Mouse (Mus musculus) embryonic facial prominence, embryonic 11.5 days (tissue): Measurements from ENCODE around the gene Foxj1. TPM values are rescaled to one million over a fixed set of nuclear protein-coding genes. Genes with fewer than 3 reads are reported as not detected.

ENCODE experiments used
- ATAC-seq: fragments of 200-750 bp; cut with Nextera tagmentation; replicated peaks from 2 replicates; pipeline ENCODE4 v1.8.0; 2017; ENCODE audit warnings: low read depth; ENCODE audit not compliant: insufficient number of reproducible peaks, low FRiP score, low TSS enrichment
- DNase-seq: peaks from one replicate; pipeline ENCODE4 v3.0.0-alpha.2; 2015; ENCODE audit warnings: low spot score
- H3K27ac ChIP-seq: fragments of 300-500 bp; sonication (generic); replicated peaks from 2 replicates; pipeline ENCODE4 v1.5.1; 2014; ENCODE audit warnings: mild to moderate bottlenecking, low read depth, low read length, control low read depth
- H3K27me3 ChIP-seq: fragments of 300-500 bp; sonication (generic); 2 replicates; pipeline ENCODE4 v1.6.1; 2014; ENCODE audit warnings: mild to moderate bottlenecking, low read length, moderate library complexity, mixed read lengths; ENCODE audit not compliant: control insufficient read depth, insufficient read depth
- H3K36me3 ChIP-seq: fragments of 300-500 bp; sonication (generic); replicated peaks from 2 replicates; pipeline ENCODE4 v1.6.1; 2014; ENCODE audit warnings: low read depth, mild to moderate bottlenecking, low read length, moderate library complexity, mixed read lengths; ENCODE audit not compliant: control insufficient read depth, insufficient read depth
- H3K4me1 ChIP-seq: fragments of 300-500 bp; sonication (generic); 2 replicates; pipeline ENCODE4 v1.6.1; 2014; ENCODE audit warnings: low read length, mixed read lengths; ENCODE audit not compliant: control insufficient read depth, insufficient read depth
- H3K4me2 ChIP-seq: fragments of 300-500 bp; sonication (generic); 2 replicates; pipeline ENCODE4 v1.6.1; 2014; ENCODE audit warnings: low read depth, mild to moderate bottlenecking, control low read depth, low read length, moderate library complexity
- H3K4me3 ChIP-seq: fragments of 300-500 bp; sonication (generic); 2 replicates; pipeline ENCODE4 v1.5.1; 2014; ENCODE audit warnings: low read depth, low read length, control low read depth
- H3K9ac ChIP-seq: fragments of 300-500 bp; sonication (generic); replicated peaks from 2 replicates; pipeline ENCODE4 v1.6.1; 2014; ENCODE audit warnings: mild to moderate bottlenecking, control low read depth, low read length
- H3K9me3 ChIP-seq: fragments of 300-500 bp; sonication (generic); replicated peaks from 2 replicates; pipeline ENCODE4 v1.6.1; 2016; ENCODE audit warnings: mild to moderate bottlenecking, low read length, inconsistent platforms, mixed read lengths; ENCODE audit not compliant: control insufficient read depth
- WGBS: fragments of 180-500 bp; shearing (Covaris S2); extraction: QIAGEN DNeasy Blood & Tissue Kit; methylation state at CpG from one replicate; pipeline ENCODE4 v1.1.7; 2014; 5-methylcytosine and 5-hydroxymethylcytosine counted together
- polyA plus RNA-seq: library from polyadenylated mRNA; unstranded; fragments of >200 nt; fragmentation: Nextera tagmentation; extraction: Ambion mirVana; gene quantifications from 2 replicates; pipeline ENCODE4 v1.2.1, GENCODE M21; 2014

Gene Foxj1
- polyA plus RNA-seq, 1 experiment from 2014 or later: 0.79 TPM

GRCm38 (mm10) chr11:116294319-116294718 is 40.9 kb downstream of the Foxj1 start:
- DNase-seq (peak; percentile 82), ATAC-seq (no peak)
- Histone ChIP-seq H3K4me3 (no peak overlapping the region), H3K27me3 (no peaks in the 10 kb centered on the region), H3K9ac (no peak overlapping the region), H3K36me3 (no peaks in the 10 kb centered on the region; the same call in none of the 2 replicates), H3K4me1 (no peaks in the 10 kb centered on the region), H3K4me2 (no peak overlapping the region), H3K27ac (no peak overlapping the region), H3K9me3 (no peaks in the 10 kb centered on the region)
- WGBS: 35% methylated on average over 5 of the region's 5 CpGs

- Histone ChIP-seq H3K9me3 (no peaks in the 10 kb centered on the region), H3K4me1 (no peaks in the 10 kb centered on the region), H3K4me2 (no peak overlapping the region), H3K27ac (no peak overlapping the region), H3K27me3 (no peaks in the 10 kb centered on the region), H3K4me3 (no peak overlapping the region), H3K9ac (no peak overlapping the region), H3K36me3 (no peaks in the 10 kb centered on the region; the same call in none of the 2 replicates)
- DNase-seq (no peak), ATAC-seq (no peak)
- 89% methylated on average over 12 of the region's 12 CpGs for WGBS
Measured at GRCm38 (mm10) chr11:116293538-116294137, 41.6 kb downstream of the Foxj1 start.

- WGBS: 91% methylated on average over 13 of the region's 13 CpGs
Measured at GRCm38 (mm10) chr11:116292401-116292800, 42.8 kb downstream of the Foxj1 start.

DNA sequence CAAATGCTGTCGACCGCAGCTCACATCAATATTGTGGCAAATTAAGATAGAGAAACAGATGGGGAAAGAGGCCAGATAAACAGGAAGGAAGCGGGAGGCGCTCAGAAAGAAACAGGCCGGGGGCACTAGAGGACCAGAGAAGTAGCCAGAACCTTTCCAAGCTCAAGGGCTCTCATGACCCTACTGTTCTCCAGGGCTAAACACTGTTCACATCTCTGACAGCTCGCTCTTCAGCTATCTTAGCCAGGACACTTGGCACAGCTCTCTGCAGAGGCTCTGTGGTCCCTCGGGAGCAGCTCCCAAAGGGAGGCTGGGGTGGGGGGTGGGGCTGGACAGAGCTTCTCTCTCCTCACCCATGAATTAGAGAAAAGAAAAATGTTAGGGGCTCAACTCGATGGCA is 44.6 kb downstream of the Foxj1 start:
- no peaks in the 10 kb centered on the region for H3K9me3 ChIP-seq

More at GRCm38 (mm10) chr11:116292401-116292800, 42.8 kb downstream of the Foxj1 start:
- H3K4me1 ChIP-seq: no peaks in the 10 kb centered on the region
- DNase-seq (no peak), ATAC-seq (no peak)
- no peak overlapping the region for H3K4me3 ChIP-seq
- H3K27ac ChIP-seq: no peak overlapping the region
- H3K36me3 ChIP-seq: peaks cover 3% of the 10 kb centered on the region
- H3K4me2 ChIP-seq: no peak overlapping the region
- no peaks in the 10 kb centered on the region for H3K27me3 ChIP-seq
- H3K9ac ChIP-seq: no peak overlapping the region
- no peaks in the 10 kb centered on the region for H3K9me3 ChIP-seq

GRCm38 (mm10) chr11:116287351-116287750 is 47.8 kb downstream of the Foxj1 start:
- no peak overlapping the region for H3K4me3 ChIP-seq
- no peaks in the 10 kb centered on the region for H3K9me3 ChIP-seq
- ATAC-seq (no peak), DNase-seq (no peak)
- no peak overlapping the region for H3K9ac ChIP-seq
- H3K27ac ChIP-seq: no peak overlapping the region
- peaks cover 18% of the 10 kb centered on the region for H3K27me3 ChIP-seq
- H3K36me3 ChIP-seq: peaks cover 3% of the 10 kb centered on the region
- no peak overlapping the region for H3K4me2 ChIP-seq
- no peaks in the 10 kb centered on the region; the same call in 1 of the 2 replicates for H3K4me1 ChIP-seq
- 72% methylated on average over 5 of the region's 5 CpGs for whole genome bisulfite sequencing

More for the DNA sequence above, 44.6 kb downstream of the Foxj1 start:
- no peak for DNase-seq
- 83% methylated on average over 8 of the region's 8 CpGs for WGBS
- H3K4me2 ChIP-seq: no peak overlapping the region
- no peak overlapping the region for H3K4me3 ChIP-seq
- H3K9ac ChIP-seq: no peak overlapping the region
- no peak for ATAC-seq
- no peak overlapping the region for H3K27ac ChIP-seq
- no peaks in the 10 kb centered on the region for H3K4me1 ChIP-seq
- H3K36me3 ChIP-seq: peaks cover 3% of the 10 kb centered on the region
- H3K27me3 ChIP-seq: no peaks in the 10 kb centered on the region

GRCm38 (mm10) chr11:116285770-116286191 is 49.4 kb downstream of the Foxj1 start:
- no peak overlapping the region for H3K4me2 ChIP-seq
- peaks cover 33% of the 10 kb centered on the region for H3K27me3 ChIP-seq
- no peak overlapping the region for H3K9ac ChIP-seq
- 72% methylated on average over 7 of the region's 7 CpGs for WGBS
- no peaks in the 10 kb centered on the region for H3K9me3 ChIP-seq
- no peak overlapping the region for H3K27ac ChIP-seq
- H3K36me3 ChIP-seq: peaks cover 3% of the 10 kb centered on the region; the same call in 1 of the 2 replicates
- no peak for DNase-seq
- no peak overlapping the region for H3K4me3 ChIP-seq
- ATAC-seq: peak; percentile 54; the same call in 1 of the 2 replicates
- peaks cover 5% of the 10 kb centered on the region; the same call in 1 of the 2 replicates for H3K4me1 ChIP-seq

- ATAC-seq (no peak), DNase-seq (no peak)
- Histone ChIP-seq H3K27me3 (peaks cover 40% of the 10 kb centered on the region), H3K4me2 (no peak overlapping the region), H3K9ac (no peak overlapping the region), H3K27ac (no peak overlapping the region), H3K4me3 (no peak overlapping the region), H3K36me3 (0 out of 2 replicates have a peak, but pooled peaks cover 3% of the 10 kb centered on the region), H3K4me1 (peaks cover 5% of the 10 kb centered on the region; the same call in 1 of the 2 replicates), H3K9me3 (no peaks in the 10 kb centered on the region)
- WGBS: 37% methylated on average over 6 of the region's 6 CpGs
Measured at GRCm38 (mm10) chr11:116283982-116284381, 51.2 kb downstream of the Foxj1 start.

DNA sequence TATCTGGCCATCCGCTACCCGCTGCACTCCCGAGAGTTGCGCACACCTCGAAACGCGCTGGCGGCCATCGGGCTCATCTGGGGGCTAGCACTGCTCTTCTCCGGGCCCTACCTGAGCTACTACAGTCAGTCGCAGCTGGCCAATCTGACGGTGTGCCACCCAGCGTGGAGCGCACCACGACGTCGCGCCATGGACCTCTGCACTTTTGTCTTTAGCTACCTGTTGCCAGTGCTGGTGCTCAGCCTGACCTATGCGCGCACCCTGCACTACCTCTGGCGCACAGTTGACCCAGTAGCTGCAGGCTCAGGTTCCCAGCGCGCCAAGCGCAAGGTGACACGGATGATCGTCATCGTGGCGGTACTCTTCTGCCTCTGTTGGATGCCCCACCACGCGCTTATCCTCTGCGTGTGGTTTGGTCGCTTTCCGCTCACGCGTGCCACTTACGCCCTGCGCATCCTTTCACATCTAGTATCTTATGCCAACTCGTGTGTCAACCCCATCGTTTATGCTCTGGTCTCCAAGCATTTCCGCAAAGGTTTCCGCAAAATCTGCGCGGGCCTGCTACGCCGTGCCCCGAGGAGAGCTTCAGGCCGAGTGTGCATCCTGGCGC is 52.2 kb downstream of the Foxj1 start:
- Histone ChIP-seq H3K9ac (no peak overlapping the region), H3K4me2 (no peak overlapping the region), H3K27me3 (peaks cover 40% of the 10 kb centered on the region), H3K36me3 (no peaks in the 10 kb centered on the region), H3K9me3 (no peaks in the 10 kb centered on the region), H3K4me3 (no peak overlapping the region), H3K27ac (no peak overlapping the region), H3K4me1 (peaks cover 5% of the 10 kb centered on the region; the same call in 1 of the 2 replicates)
- DNase-seq: no peak
- WGBS: 9% methylated on average over 48 of the region's 48 CpGs
- no peak for ATAC-seq
